Mouse (Mus musculus): ENCODE measurements around the gene Pear1.
"Not testable (repeated sequence)": the region's sequence is repeated elsewhere in the genome, so short reads cannot be mapped to it uniquely, and the experiment has no call there.

Pear1 gene

DNA sequence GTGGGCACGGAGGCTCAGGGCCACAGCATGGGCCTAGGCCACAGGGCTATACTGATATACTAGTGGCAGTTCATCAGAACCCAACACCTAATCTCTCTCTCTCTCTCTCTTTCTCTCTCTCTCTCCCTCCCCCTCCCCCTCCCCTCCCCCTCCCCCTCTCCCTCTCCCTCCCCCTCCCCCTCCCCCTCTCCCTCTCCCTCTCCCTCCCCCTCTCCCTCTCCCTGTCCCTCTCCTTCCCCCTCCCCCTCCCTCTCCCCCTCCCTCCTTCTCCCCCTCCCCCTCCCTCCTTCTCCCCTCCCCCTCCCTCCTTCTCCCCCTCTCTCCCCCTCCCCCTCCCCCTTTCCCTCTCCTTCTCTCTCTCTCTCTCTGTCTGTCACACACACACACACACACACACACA is at the start of gene Pear1:
Gene Pear1, minus strand, starts transcription at position 101 of the 400 bp plus-strand sequence.
- CTCF ChIA-PET, POLR2A ChIA-PET: not testable (repeated sequence)

DNA sequence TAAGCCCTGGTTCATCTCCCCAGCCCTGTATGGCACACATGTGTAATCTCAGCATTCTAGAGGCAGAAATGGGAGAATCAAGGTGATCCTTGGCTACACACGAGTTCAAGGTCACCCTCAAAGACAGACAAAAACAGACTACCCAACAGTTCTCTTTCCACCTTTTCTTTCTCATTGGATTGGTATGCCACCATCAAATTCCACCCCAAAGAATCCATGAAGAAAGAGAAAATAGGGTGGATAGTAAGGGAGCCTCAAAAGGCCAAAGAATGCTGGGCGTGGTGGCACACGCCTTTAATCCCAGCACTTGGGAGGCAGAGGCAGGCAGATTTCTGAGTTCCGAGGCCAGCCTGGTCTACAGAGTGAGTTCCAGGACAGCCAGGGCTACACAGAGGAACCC is 40.0 kb upstream of the Pear1 start:
- CTCF ChIA-PET, result not testable (repeated sequence)
- POLR2A ChIA-PET, result interaction anchor here in 2 of 4 experiments (0.6 to 2.0 kb wide), 7 partner anchors 12 to 453 kb away, joined by 3 to 12 read pairs (median 4); partner anchors contain the start of gene Prcc (in 2 of the 2)

DNA sequence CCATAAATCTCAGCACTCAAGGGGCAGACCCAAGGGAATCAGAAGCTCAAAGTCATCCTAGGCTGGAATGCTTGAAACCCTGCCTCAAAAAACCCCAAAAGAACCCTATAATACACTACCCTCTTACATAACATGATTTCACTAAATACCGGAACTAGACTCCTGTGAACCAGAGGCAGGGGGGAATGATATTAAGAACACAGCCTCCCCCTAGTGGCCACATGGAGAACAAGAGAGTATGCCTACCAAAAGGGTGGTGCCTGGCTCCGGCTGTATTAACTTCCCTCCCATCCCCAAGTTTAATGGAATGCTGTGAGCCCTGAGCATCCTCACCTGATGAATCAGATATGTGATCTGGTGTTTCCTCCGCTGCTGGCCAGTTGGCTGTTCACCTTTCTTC is 35.7 kb upstream of the Pear1 start:
- POLR2A ChIA-PET, result interaction anchor here in 3 of 4 experiments (0.6 to 5.1 kb wide), 4 partner anchors 21 to 111 kb away, joined by 4 to 33 read pairs (median 6); partner anchors contain the start of genes Nes (in 1 of the 3) and Prcc (in 1 of the 3)
- CTCF ChIA-PET, result interaction anchor here in 2 of 4 experiments (1.0 to 1.7 kb wide), 6 partner anchors 21 to 127 kb away, joined by 3 to 7 read pairs (median 4); partner anchors contain the start of gene Nes (in 1 of the 2)

DNA sequence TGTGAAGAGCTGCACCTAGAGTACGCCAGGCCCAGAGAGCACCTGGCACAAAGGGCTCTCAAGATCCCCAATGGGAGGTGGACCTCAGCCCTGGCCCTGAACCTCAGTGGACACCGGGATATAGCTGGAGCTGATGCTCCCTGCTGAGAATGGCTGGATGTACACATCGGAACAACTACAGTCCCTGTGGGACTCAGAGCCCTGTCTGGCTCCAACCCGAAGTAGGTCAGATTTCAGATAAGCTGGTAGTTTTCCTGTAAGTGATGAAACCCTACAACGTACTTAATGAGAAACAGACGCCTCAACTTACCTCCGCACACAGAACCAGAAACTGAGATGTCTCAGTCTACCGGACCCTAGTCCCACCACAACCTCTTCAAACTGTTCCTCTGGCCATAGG is 33.6 kb upstream of the Pear1 start:
- ChIA-PET CTCF (interaction anchor here in 2 of 4 experiments (0.6 to 2.6 kb wide), 6 partner anchors 19 to 109 kb away, joined by 3 to 14 read pairs (median 4); partner anchors contain the start of gene Lrrc71 (in 1 of the 2)), POLR2A (interaction anchor here in 2 of 4 experiments (0.7 to 5.1 kb wide), 5 partner anchors 10 to 28 kb away, joined by 3 to 33 read pairs (median 5); partner anchors contain the start of gene Prcc (in 2 of the 2))

DNA sequence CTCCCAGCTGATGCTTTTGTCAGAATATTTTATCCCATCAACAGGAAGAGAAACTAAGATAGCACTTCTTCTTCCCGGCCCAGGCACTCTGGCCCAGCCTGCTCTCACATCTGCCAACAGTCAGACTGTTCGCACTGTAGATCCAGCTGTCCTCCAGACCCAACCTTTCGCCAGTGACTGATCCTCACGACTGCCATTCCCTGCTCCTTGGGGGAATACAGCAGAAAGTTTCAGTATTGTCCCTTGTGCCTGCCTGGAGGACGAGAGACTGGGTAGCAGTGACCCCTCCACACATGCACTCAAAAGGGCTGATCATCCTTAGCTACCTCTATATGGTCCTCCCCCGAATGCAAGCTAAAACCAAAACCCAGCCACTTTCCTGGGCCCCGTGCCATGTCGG is 31.8 kb upstream of the Pear1 start:
- ChIA-PET POLR2A (interaction anchor here in 2 of 4 experiments (0.8 to 2.7 kb wide), 9 partner anchors 9 to 96 kb away, joined by 3 to 9 read pairs (median 3); partner anchors contain the start of genes Mrpl24 (in 1 of the 2), Prcc (in 1 of the 2) and Sh2d2a (in 1 of the 2)), CTCF (interaction anchor here in 3 of 4 experiments (0.8 to 6.4 kb wide), 6 partner anchors 16 to 114 kb away, joined by 3 to 29 read pairs (median 4); no protein-coding TSS in a partner anchor)

DNA sequence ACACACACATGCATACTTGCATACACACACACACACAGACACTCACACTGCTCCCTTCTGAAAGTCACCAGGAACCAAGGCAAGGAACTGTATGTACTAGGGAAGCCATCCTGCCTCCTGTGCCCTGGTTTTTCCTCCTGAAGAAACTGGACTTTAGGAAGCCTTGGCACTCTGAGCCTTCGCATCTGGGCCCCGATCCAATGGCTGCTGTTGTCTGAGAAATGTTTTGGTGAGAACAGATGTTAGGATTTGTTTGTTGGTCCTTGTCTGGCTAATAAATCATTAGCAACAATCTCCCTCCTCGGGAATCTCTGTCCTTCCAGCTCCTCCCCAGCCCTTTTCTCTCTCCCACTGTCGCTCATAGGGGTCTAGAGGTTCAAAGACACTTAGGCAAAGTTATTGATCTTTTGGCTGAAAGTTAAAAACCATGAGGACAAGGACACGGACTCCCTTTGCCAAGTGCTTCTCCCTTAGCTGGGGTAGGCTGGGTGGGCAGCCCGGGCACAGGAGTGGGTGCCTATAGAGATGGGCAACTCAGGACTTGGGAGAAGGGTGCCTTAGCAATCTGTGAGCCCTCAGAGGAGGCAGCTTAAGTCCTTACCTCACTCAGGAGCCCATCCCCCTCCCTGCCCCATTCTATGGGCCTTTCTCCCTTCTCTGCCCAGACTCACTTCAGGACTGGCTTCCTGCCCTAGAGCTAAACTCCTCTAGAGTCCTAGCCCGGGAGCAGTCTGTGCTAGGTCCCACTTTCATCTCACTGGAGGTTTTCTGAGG is 30.9 kb upstream of the Pear1 start:
- POLR2A ChIA-PET, result interaction anchor here in 2 of 4 experiments (0.6 to 2.7 kb wide), 12 partner anchors 8 to 166 kb away, joined by 3 to 9 read pairs (median 3); partner anchors contain the start of genes Hdgf (in 1 of the 2), Mrpl24 (in 1 of the 2), Prcc (in 1 of the 2) and Sh2d2a (in 1 of the 2)
- CTCF ChIA-PET, result interaction anchor here in 3 of 4 experiments (0.8 to 6.4 kb wide), 7 partner anchors 15 to 115 kb away, joined by 3 to 29 read pairs (median 4); no protein-coding TSS in a partner anchor

DNA sequence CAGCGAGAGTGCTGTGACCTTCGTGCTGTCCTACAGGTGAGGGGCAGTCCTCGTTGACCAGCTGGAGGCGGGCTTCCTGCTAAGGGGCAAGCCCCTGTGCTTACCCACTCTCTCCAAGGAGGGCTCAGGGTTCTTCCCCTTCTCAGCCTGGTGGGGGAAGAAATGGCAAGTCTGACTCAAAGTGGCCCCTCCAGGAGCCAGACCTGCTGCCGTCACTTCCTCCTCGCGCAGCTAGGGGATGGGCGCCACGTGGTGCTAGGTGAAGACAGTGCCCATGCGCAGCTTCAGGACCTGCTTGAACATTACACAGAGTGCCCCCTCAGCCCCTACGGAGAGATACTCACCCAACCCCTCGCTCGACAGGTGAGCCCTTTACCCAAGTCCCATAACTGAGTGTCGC is 25.0 kb upstream of the Pear1 start:
- CTCF ChIA-PET, result interaction anchor here (0.6 to 3.4 kb wide), 4 partner anchors 9 to 119 kb away, joined by 3 to 19 read pairs (median 5); no protein-coding TSS in a partner anchor
- POLR2A ChIA-PET, result interaction anchor here in 1 of 4 experiments (1.4 to 1.7 kb wide), 2 partner anchors 11 to 17 kb away, joined by 4 read pairs; no protein-coding TSS in a partner anchor

DNA sequence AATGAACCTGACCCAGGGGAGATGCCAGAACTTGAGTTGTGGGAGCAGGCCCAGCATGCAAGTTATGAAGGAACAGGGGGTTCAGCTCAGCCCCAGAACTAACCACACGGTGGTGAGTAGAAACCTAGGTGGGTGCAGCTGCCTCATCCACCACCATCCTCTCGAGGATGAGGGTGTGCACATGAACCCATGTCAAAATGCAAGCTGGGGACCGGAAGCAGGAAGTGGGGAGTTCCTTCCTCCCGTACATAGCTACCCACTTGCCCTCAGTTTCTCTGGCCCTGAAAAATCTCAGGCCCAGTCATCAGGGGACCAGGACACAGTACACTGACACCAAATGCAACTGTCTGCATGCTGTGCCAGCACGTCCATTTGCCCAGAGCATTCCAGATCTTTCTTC is 23.6 kb upstream of the Pear1 start:
- POLR2A ChIA-PET, result interaction anchor here in 3 of 4 experiments (0.6 to 1.7 kb wide), 12 partner anchors 9 to 358 kb away, joined by 3 to 4 read pairs (median 3); partner anchors contain the start of gene Prcc (in 1 of the 3)
- CTCF ChIA-PET, result interaction anchor here (0.9 to 3.4 kb wide), 3 partner anchors 9 kb away, joined by 3 to 19 read pairs (median 8); no protein-coding TSS in a partner anchor

DNA sequence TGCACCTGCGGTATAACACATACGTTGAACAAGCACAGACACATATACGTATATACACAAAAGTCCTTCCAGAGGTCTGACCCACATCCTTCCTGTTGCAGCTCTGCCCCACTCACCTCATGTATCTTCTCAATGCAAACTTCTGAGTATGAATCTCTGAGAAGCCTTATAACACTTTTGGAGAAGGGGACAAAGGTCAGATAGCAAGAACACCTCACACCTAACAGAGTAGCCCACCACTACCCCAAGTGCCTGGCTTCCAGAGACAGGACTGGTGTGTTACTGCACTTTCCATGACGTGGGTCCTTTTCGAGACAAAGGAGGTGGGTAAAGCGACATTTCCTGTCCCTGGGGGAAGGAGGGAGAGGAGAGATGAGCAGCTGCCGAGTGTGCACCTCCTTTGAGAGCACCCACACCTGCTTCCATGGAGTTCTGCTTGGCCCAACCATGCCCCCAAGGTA is 22.6 kb upstream of the Pear1 start, which contains the start of gene Sh2d2a:
Gene Sh2d2a, plus strand, starts transcription at position 106 of the 461 bp plus-strand sequence.
- CTCF ChIA-PET, result interaction anchor here in 2 of 4 experiments (0.6 to 3.4 kb wide), 3 partner anchors 8 to 164 kb away, joined by 3 to 19 read pairs (median 4); no protein-coding TSS in a partner anchor
- POLR2A ChIA-PET, result interaction anchor here in 2 of 4 experiments (0.5 to 1.5 kb wide), 3 partner anchors 9 to 81 kb away, joined by 3 read pairs; no protein-coding TSS in a partner anchor

DNA sequence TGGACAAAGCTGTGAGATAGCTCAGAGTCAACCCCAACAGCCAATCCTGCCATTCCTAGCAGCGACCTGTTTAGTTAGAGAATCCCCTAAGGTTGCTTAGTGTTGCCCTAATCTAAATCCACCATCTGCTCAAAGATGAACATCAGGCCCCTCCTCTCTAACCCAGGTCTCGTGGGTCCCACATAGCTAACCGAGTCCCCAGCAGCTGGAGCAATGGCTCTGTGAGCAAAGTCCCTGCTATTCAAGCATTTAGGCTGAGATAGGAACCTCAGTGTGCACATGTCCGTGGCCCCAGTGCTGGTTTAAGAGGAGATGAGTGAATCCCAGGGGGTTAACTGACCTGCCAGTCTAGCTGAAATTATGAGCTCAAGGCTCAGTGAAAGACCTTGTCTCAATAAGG is 22.1 kb upstream of the Pear1 start:
- CTCF ChIA-PET, result interaction anchor here in 3 of 4 experiments (0.5 to 3.4 kb wide), 7 partner anchors 8 to 172 kb away, joined by 3 to 19 read pairs (median 4); no protein-coding TSS in a partner anchor

DNA sequence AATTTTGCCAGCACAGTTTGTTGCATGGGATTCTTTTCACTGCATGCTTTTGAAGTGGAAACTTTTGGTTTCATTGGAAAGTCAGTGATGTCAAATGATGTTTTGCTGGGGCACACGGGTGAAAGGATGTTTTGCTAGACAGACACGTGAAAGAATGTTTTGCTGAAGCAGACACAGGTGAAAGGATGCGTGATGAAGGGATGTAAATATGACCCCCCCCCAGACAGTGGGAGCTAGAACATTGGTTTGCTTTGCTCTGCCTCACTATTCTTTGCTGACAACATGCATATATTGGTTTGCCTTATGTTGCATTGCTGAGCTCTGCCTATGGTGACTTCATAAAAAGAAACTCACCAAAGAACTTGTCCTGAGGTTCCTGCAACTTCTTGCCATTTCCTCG is 20.9 kb upstream of the Pear1 start:
- ChIA-PET POLR2A (interaction anchor here in 1 of 4 experiments (0.8 kb wide), 1 partner anchor 130 kb away, joined by 3 read pairs; no protein-coding TSS in a partner anchor), CTCF (interaction anchor here in 2 of 4 experiments (0.9 to 1.2 kb wide), 3 partner anchors 11 to 16 kb away, joined by 3 read pairs; no protein-coding TSS in a partner anchor)

More for the DNA sequence above, 22.1 kb upstream of the Pear1 start:
- POLR2A ChIA-PET, result interaction anchor here in 3 of 4 experiments (0.5 to 1.5 kb wide), 3 partner anchors 9 to 81 kb away, joined by 3 read pairs; no protein-coding TSS in a partner anchor

DNA sequence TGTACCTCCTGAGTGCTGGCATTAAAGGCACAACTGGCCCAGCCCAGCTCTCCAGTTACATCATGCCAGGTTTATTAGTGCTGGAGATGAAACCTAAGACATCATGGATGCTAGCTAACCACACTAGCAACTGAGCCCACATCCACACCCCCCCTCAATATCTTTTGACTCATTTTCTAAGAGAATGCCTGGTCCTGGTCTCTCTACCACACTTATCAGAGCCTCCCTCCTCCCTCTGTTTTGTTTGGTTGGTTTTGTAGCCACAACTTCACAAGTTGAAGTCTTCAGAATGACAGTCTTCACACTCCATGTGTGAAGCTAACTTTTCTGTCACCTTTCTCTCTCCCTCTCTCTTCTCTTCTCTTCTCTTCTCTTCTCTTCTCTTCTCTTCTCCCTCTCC is 16.8 kb upstream of the Pear1 start:
- POLR2A ChIA-PET, result interaction anchor here in 2 of 4 experiments (0.6 to 3.6 kb wide), 4 partner anchors 10 to 309 kb away, joined by 4 to 12 read pairs (median 6); no protein-coding TSS in a partner anchor
- CTCF ChIA-PET, result interaction anchor here in 2 of 4 experiments (2.9 to 4.3 kb wide), 3 partner anchors 13 to 71 kb away, joined by 24 to 38 read pairs (median 29); partner anchors contain the start of gene Ntrk1 (in 1 of the 2)

DNA sequence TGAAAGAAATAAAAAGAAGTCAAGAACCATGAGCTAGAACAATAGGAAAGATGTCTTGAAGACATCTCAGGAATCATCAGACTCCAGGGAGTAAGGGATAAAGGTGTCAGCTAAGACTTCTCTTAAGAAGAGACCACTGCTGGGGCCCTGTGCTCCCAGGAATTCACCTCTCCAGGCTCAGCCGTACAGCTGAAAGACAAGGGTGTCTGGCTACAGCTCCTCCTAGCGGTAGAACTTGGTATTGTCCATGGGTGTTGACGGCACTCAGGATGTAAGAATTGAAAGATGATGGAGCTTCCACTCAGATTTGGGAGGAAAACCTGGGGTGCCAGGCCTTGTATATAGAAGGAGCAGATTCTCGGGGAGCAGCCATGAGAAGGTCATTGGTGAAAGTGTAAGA is 14.5 kb upstream of the Pear1 start:
- POLR2A ChIA-PET, result interaction anchor here (0.6 to 3.6 kb wide), 18 partner anchors 9 to 299 kb away, joined by 3 to 12 read pairs (median 4); partner anchors contain the start of gene Hdgf (in 1 of the 4)
- CTCF ChIA-PET, result interaction anchor here (0.5 to 4.3 kb wide), 117 partner anchors 8 to 1136 kb away, joined by 3 to 38 read pairs (median 4); partner anchors contain the start of genes Insrr (in 3 of the 4), Lrrc71 (in 3 of the 4), Ntrk1 (in 3 of the 4) and Prcc (in 2 of the 4)

DNA sequence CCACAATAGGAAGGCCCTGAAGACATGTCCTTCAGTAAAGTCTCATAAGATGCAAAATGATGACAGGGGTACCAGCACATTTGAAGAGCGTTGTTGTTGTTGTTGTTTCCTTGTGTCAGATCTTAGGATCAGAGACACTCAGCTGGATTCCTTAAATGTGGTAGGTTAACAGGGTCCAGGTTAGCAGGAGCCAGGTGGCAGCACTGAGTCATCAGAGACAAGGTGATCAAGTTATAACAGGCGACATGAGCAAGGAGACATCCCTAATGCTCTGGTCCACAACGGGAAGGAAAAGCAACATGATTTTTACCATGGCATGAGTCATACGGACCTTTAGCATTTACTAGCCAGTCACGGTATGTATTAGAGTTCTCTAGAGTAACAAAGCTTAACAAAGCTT is 9.4 kb upstream of the Pear1 start:
- ChIA-PET CTCF (interaction anchor here in 3 of 4 experiments (0.6 to 2.5 kb wide), 14 partner anchors 12 to 271 kb away, joined by 3 to 13 read pairs (median 4); partner anchors contain the start of genes Lrrc71 (in 1 of the 3) and Ntrk1 (in 1 of the 3)), POLR2A (interaction anchor here in 2 of 4 experiments (1.0 to 3.5 kb wide), 3 partner anchors 30 to 52 kb away, joined by 3 to 12 read pairs (median 3); partner anchors contain the start of gene Prcc (in 2 of the 2))

DNA sequence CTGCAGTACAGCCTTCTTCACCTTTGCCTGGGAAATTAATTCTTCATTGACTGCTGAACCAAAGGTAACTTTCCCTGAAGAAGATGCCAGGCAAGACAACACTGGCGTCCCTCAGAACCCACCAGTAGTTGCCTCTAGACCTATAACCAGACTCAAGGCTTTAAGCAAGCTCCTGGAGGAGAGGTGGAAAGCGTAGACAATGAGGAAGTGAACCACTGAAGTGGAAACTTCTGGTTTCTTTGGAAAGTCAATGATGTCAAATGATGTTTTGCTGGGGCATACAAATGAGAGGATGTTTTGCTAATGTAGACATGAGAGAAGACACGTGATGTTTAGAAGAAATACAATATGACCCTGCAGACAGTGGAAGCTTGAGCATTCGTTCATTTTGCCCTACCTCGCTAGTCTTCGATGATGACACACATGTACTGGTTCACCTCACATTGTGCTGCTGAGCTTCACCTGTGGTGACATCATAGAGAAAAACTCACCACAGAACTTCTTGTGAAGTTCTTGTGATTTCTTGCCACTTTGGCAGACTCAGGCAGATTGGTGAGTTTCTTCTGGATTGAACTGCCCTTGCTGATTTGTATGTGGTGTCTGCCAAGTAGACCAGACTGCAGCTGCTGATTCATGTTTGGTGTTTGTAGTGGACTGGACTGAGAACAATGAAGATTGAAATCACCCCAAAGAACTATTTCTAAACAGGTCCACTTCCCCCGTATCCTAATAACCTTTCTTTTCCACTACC is 8.2 kb upstream of the Pear1 start:
- CTCF ChIA-PET, result interaction anchor here in 3 of 4 experiments (1.0 to 2.5 kb wide), 6 partner anchors 13 to 129 kb away, joined by 3 to 13 read pairs (median 4); partner anchors contain the start of genes Lrrc71 (in 1 of the 3) and Ntrk1 (in 1 of the 3)
- POLR2A ChIA-PET, result interaction anchor here in 2 of 4 experiments (1.2 to 3.5 kb wide), 3 partner anchors 31 to 138 kb away, joined by 3 to 12 read pairs (median 3); partner anchors contain the start of genes Nes (in 1 of the 2) and Prcc (in 1 of the 2)

DNA sequence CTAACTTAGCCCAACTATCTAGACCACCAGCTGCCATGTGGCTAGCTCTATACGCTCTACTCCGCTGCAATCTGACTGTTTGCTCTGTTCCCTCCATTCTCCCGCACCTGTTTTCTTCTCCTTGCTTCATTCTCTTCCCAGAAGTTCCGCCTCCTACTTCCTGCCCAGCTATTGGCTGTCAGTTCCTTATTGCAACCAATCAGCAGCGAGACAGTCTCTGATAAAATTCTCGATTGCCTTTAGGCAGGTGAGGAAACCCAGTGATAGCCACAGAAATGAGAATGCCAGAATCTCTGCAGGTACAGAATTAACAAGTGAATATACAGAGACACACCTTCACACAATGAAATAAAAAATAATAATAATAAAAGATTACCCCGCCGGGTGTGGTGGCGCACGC is 4.9 kb upstream of the Pear1 start:
- CTCF ChIA-PET, result interaction anchor here (0.5 to 2.0 kb wide), 17 partner anchors 10 to 132 kb away, joined by 3 to 16 read pairs (median 4); partner anchors contain the start of gene Ntrk1 (in 1 of the 4)
- POLR2A ChIA-PET, result interaction anchor here in 2 of 4 experiments (0.7 to 1.1 kb wide), 4 partner anchors 12 to 151 kb away, joined by 3 to 4 read pairs (median 3); no protein-coding TSS in a partner anchor
